Mouse (Mus musculus): ENCODE data around the gene Clec18a. TPM values are rescaled to one million over a fixed set of nuclear protein-coding genes. Genes with fewer than 3 reads are reported as not detected.

Gene Clec18a
- total and polyA plus RNA-seq, 3 experiments: 0.04 to 0.14 TPM; not detected in 1

Small RNAs within 50 kb of the gene (microRNA-seq; reads per million reads assigned to microRNA genes)
- gene Gm24103 (0 reads per million in 2 experiments), gene Mir3473d (0 to 0.83 reads per million in 2 experiments)

Other genes with a start within 250 kb of the Clec18a start
- 10 to 100 TPM; 85.3 to 87.0 TPM for gene Cog4, start 245.8 kb downstream of the Clec18a start, total RNA-seq (2021)
- gene Cog4, start 245.8 kb downstream of the Clec18a start, polyA plus RNA-seq (2012; rRNA removed): 21.0 and 21.3 TPM in 2 replicates
- 10 to 100 TPM; 64.7 to 65.6 TPM for gene Sf3b3, start 245.6 kb downstream of the Clec18a start, total RNA-seq (2021)
- gene Sf3b3, start 245.6 kb downstream of the Clec18a start, polyA plus RNA-seq (2012; rRNA removed): 13.2 and 21.1 TPM in 2 replicates
- 10 to 100 TPM in 1 of 2 experiments, 1 to 10 TPM in 1; 6.7 to 11.5 TPM for gene Fuk, start 189.9 kb downstream of the Clec18a start, total RNA-seq (2021)
- gene Fuk, start 189.9 kb downstream of the Clec18a start, polyA plus RNA-seq (2012; rRNA removed): 20.4 and 22.0 TPM in 2 replicates
- gene St3gal2, start 172.5 kb downstream of the Clec18a start, total RNA-seq (2021): 10 to 100 TPM; 14.2 to 29.5 TPM
- gene St3gal2, start 172.5 kb downstream of the Clec18a start, polyA plus RNA-seq (2012; rRNA removed): 19.4 and 20.2 TPM in 2 replicates
- gene Ddx19a, start 94.6 kb downstream of the Clec18a start, total RNA-seq (2021): 10 to 100 TPM; 35.5 to 41.7 TPM
- 15.1 and 19.3 TPM in 2 replicates for gene Ddx19a, start 94.6 kb downstream of the Clec18a start, polyA plus RNA-seq (2012; rRNA removed)
- gene Ddx19b, start 60.7 kb downstream of the Clec18a start, total RNA-seq (2021): 10 to 100 TPM in 1 of 2 experiments, 1 to 10 TPM in 1; 8.1 to 11.1 TPM
- 0.96 and 1.3 TPM in 2 replicates for gene Ddx19b, start 60.7 kb downstream of the Clec18a start, polyA plus RNA-seq (2012; rRNA removed)
- 100 to 1,000 TPM; 112 to 155 TPM for gene Aars, start 59.3 kb downstream of the Clec18a start, total RNA-seq (2021)
- gene Aars, start 59.3 kb downstream of the Clec18a start, polyA plus RNA-seq (2012; rRNA removed): 31.8 and 37.4 TPM in 2 replicates
- not detected for gene Exosc6, start 36.1 kb downstream of the Clec18a start, total RNA-seq (2021)
- 43.3 and 51.4 TPM in 2 replicates for gene Exosc6, start 36.1 kb downstream of the Clec18a start, polyA plus RNA-seq (2012; rRNA removed)
- 10 to 100 TPM; 34.7 to 37.1 TPM for gene Pdpr, start 2.2 kb upstream of the Clec18a start, total RNA-seq (2021)
- gene Pdpr, start 2.2 kb upstream of the Clec18a start, polyA plus RNA-seq (2012; rRNA removed): 17.4 and 19.1 TPM in 2 replicates
- 100 to 1,000 TPM; 100 to 110 TPM for gene Glg1, start 166.8 kb upstream of the Clec18a start, total RNA-seq (2021)
- gene Glg1, start 166.8 kb upstream of the Clec18a start, polyA plus RNA-seq (2012; rRNA removed): 48.1 and 52.6 TPM in 2 replicates
- gene Rfwd3, start 207.8 kb upstream of the Clec18a start, total RNA-seq (2021): 10 to 100 TPM; 50.1 to 54.4 TPM
- gene Rfwd3, start 207.8 kb upstream of the Clec18a start, polyA plus RNA-seq (2012; rRNA removed): 11.6 and 13.6 TPM in 2 replicates
- 10 to 100 TPM in 1 of 2 experiments, 1 to 10 TPM in 1; 8.4 to 25.0 TPM for gene Mlkl, start 245.8 kb upstream of the Clec18a start, total RNA-seq (2021)
- 1.1 and 2.0 TPM in 2 replicates for gene Mlkl, start 245.8 kb upstream of the Clec18a start, polyA plus RNA-seq (2012; rRNA removed)

All from adrenal gland, adult 2 months (tissue).